Mouse (Mus musculus) lung, embryonic 16.5 days (tissue): ENCODE results near the gene Scgb2b11. TPM values are rescaled to one million over a fixed set of nuclear protein-coding genes. Genes with fewer than 3 reads are reported as not detected.
"Not testable (repeated sequence)": the region's sequence is repeated elsewhere in the genome, so short reads cannot be mapped to it uniquely, and the experiment has no call there.

Source experiments
- ATAC-seq: fragments of 200-750 bp; cut with Nextera tagmentation; 2 replicates; pipeline ENCODE4 v1.8.0; 2017; ENCODE audit warnings: low read depth, mild to moderate bottlenecking, moderate library complexity
- H3K27ac ChIP-seq: fragments of 300-500 bp; sonication (generic); 2 replicates; pipeline ENCODE4 v1.5.1; 2014; ENCODE audit warnings: mild to moderate bottlenecking, control low read depth, low read length
- H3K27me3 ChIP-seq: fragments of 300-500 bp; sonication (generic); 2 replicates; pipeline ENCODE4 v1.6.1; 2014; ENCODE audit warnings: low read depth, low read length, mixed read lengths; ENCODE audit not compliant: control insufficient read depth, insufficient read depth
- H3K36me3 ChIP-seq: fragments of 300-500 bp; sonication (generic); 2 replicates; pipeline ENCODE4 v1.6.1; 2014; ENCODE audit warnings: low read length; ENCODE audit not compliant: control insufficient read depth, insufficient read depth
- H3K4me1 ChIP-seq: fragments of 300-500 bp; sonication (generic); replicated peaks from 2 replicates; pipeline ENCODE4 v1.6.1; 2014; ENCODE audit warnings: low read length, mixed read lengths; ENCODE audit not compliant: control insufficient read depth, insufficient read depth
- H3K4me2 ChIP-seq: fragments of 300-500 bp; sonication (generic); 2 replicates; pipeline ENCODE4 v1.6.1; 2014; ENCODE audit warnings: low read depth, low read length, control low read depth
- H3K4me3 ChIP-seq: fragments of 300-500 bp; sonication (generic); 2 replicates; pipeline ENCODE4 v1.5.1; 2014; ENCODE audit warnings: mild to moderate bottlenecking, low read length, control low read depth
- H3K9ac ChIP-seq: fragments of 300-500 bp; sonication (generic); 2 replicates; pipeline ENCODE4 v1.6.1; 2014; ENCODE audit warnings: low read length, control low read depth
- H3K9me3 ChIP-seq: fragments of 300-500 bp; sonication (generic); 2 replicates; pipeline ENCODE4 v1.6.1; 2016; ENCODE audit warnings: low read length; ENCODE audit not compliant: control insufficient read depth
- WGBS: fragments of 180-500 bp; shearing (Covaris S2); extraction: QIAGEN DNeasy Blood & Tissue Kit; methylation state at CpG from one replicate; pipeline ENCODE4 v1.1.7; 2014; 5-methylcytosine and 5-hydroxymethylcytosine counted together
- polyA plus RNA-seq: library from polyadenylated mRNA; unstranded; fragments of >200 nt; fragmentation: Nextera tagmentation; extraction: Ambion mirVana; gene quantifications from 2 replicates; pipeline ENCODE4 v1.2.1, GENCODE M21; 2015

The Scgb2b11 gene
- not detected in 2 replicates for polyA plus RNA-seq

- H3K4me1 ChIP-seq, H3K4me2 ChIP-seq, ATAC-seq, H3K9ac ChIP-seq, H3K9me3 ChIP-seq, H3K4me3 ChIP-seq, H3K36me3 ChIP-seq, H3K27me3 ChIP-seq, H3K27ac ChIP-seq: not testable (repeated sequence)
- 66% methylated on average over 2 of the region's 2 CpGs for WGBS
These were observed at the start of gene Scgb2b11 for GRCm38 (mm10) chr7:32211045-32211444. Gene Scgb2b11 (minus strand): TSS chr7:32211145.

- not testable (repeated sequence) for H3K36me3 ChIP-seq, H3K4me3 ChIP-seq, H3K27me3 ChIP-seq, ATAC-seq, H3K4me2 ChIP-seq, H3K9ac ChIP-seq, H3K27ac ChIP-seq, H3K4me1 ChIP-seq, H3K9me3 ChIP-seq
- no CpG with 5 or more reads among the region's 2 CpGs for WGBS
These were observed 11.6 kb upstream of the Scgb2b11 start, which contains the start of gene Scgb1b11 for GRCm38 (mm10) chr7:32222540-32222939. Gene Scgb1b11 (plus strand): TSS chr7:32222840.

Other genes starting within 250 kb of the Scgb2b11 start
- gene Scgb1b10, start 110.3 kb downstream of the Scgb2b11 start, polyA plus RNA-seq = not detected in 2 replicates
- not detected in 2 replicates for gene Scgb1b11, start 11.7 kb upstream of the Scgb2b11 start, polyA plus RNA-seq
- gene Scgb2b12, start 116.1 kb upstream of the Scgb2b11 start, polyA plus RNA-seq = not detected in 2 replicates
- not detected in 2 replicates for gene Scgb1b12, start 123.0 kb upstream of the Scgb2b11 start, polyA plus RNA-seq
- not detected in 2 replicates for gene Scgb1b29, start 230.4 kb upstream of the Scgb2b11 start, polyA plus RNA-seq